Mouse (Mus musculus): ENCODE data around the gene Gpr39. TPM values are rescaled to one million over a fixed set of nuclear protein-coding genes. Genes with fewer than 3 reads are reported as not detected.

Gpr39 gene
- polyA plus RNA-seq, 1 experiment = not detected

DNA sequence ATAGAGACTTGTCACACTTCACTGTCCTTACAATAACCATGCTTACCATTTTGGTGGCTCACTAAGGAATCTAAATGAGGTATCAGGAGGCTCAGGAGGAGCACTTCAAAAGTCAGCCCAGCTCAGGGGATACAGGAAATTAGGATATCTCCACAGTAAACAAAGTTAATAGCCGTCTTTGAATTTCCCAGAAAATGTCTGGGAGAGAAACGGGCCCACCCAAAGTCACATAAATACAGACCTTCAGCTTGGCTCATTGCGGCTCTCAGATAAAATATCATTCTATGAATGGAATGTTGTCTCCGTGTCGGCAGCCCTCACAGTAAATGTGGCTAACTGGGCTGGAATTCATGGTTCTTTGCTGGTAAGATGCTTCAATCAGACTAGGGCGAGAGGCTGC is 42.3 kb downstream of the Gpr39 start:
- Histone ChIP-seq H3K4me3 (ENCODE audit: insufficient read depth, low read length) (no peak overlapping the region), H3K4me1 (ENCODE audit: control insufficient read depth, insufficient read depth, low read length) (no peaks in the 10 kb centered on the region), H3K27ac (ENCODE audit: insufficient read depth, low read depth, low read length) (no peak overlapping the region)
- TF ChIP-seq POLR2A (IDR thresholded peaks at IDR 0.05; ENCODE audit: borderline replicate concordance, low read depth, low read length) = no peak
- no peak for TF ChIP-seq CTCF (IDR thresholded peaks at IDR 0.05; ENCODE audit: low read depth, low read length)

DNA sequence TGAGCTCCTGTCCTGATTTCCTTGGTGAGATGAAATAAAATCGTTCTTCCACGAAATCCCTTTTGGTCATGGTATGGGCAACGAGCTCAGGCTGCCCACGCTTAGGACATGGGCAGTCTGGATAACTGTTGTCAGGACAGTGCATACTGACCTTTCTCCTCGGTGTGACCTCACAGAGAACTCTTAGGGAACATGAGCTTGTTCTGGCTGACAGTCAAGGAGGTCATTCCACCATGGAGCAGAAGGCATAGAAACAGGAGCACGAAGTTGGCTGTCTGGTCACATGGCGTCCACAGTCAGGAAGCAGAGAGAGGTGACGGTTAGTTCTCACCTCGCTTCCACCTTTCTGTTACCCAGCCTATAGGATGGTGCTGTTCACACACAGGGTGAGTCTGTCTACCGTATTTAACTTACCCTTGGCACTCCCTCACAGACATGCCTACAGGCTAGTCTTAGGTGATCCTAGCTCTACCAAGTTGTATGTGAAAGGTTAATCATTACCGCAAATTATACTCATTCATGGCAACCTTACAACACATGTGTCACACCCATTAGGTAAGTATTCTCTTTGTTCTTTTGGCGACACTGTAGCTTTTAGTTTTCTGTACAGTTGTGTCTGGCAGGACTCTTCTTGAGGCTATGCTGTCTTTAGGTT is 44.4 kb downstream of the Gpr39 start:
- H3K4me1 ChIP-seq (ENCODE audit: control insufficient read depth, insufficient read depth, low read length) = no peaks in the 10 kb centered on the region
- TF ChIP-seq POLR2A (IDR thresholded peaks at IDR 0.05; ENCODE audit: borderline replicate concordance, low read depth, low read length) = no peak
- no peak for TF ChIP-seq CTCF (IDR thresholded peaks at IDR 0.05; ENCODE audit: low read depth, low read length)
- no peak overlapping the region for H3K4me3 ChIP-seq (ENCODE audit: insufficient read depth, low read length)
- H3K27ac ChIP-seq (ENCODE audit: insufficient read depth, low read depth, low read length) = no peak overlapping the region

DNA sequence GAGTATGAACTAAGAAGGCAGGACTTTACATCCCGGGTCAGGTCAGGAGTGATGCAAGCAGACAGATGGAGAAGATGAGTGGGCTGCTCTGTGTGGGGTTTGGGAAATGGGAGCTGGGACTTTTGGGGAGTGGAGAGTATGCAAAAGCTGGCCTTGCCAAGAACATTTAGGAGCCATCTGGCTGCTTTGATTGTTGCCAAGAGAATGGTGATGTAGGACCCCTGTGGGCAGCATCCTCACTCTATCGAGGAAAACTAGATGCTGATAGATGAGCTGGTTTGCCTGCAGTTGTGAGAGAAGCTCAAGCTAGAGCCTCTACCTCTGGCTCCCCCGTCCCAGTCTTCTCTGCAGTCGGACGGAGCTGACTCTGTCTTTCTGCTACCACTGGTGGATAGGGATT is 47.5 kb downstream of the Gpr39 start:
- Histone ChIP-seq H3K27ac (ENCODE audit: insufficient read depth, low read depth, low read length) (no peak overlapping the region), H3K4me3 (ENCODE audit: insufficient read depth, low read length) (no peak overlapping the region), H3K4me1 (ENCODE audit: control insufficient read depth, insufficient read depth, low read length) (no peaks in the 10 kb centered on the region)
- TF ChIP-seq POLR2A (IDR thresholded peaks at IDR 0.05; ENCODE audit: borderline replicate concordance, low read depth, low read length) (no peak), CTCF (IDR thresholded peaks at IDR 0.05; ENCODE audit: low read depth, low read length) (no peak)

DNA sequence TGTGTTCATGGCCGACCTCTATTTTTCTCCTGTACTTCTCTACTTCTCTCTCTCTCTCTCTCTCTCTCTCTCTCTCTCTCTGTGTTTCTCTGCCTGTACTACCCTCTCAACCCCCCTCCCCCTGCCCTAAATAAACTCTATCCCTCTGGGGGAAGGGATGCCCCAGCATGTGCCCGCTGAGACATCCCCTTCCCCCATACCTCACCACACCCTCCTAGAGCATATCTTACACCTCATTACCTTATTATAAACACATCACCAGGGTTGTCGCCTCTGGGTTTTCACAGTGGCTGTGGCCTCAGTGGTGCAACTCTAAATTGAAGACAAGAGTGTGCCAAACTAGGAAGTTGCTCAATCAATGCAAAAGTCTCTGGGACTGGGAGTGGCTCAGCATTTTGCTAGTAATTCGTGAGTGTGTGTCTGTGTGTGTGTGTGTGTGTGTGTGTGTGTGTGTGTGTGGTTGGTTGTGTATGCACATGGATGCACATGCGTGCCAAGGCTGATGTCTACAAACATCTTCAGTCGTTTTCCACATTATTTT is 52.3 kb downstream of the Gpr39 start:
- Histone ChIP-seq H3K4me3 (ENCODE audit: insufficient read depth, low read length) (no peak overlapping the region), H3K27ac (ENCODE audit: insufficient read depth, low read depth, low read length) (no peak overlapping the region), H3K4me1 (ENCODE audit: control insufficient read depth, insufficient read depth, low read length) (no peaks in the 10 kb centered on the region)
- TF ChIP-seq POLR2A (IDR thresholded peaks at IDR 0.05; ENCODE audit: borderline replicate concordance, low read depth, low read length) (no peak), CTCF (IDR thresholded peaks at IDR 0.05; ENCODE audit: low read depth, low read length) (no peak)

DNA sequence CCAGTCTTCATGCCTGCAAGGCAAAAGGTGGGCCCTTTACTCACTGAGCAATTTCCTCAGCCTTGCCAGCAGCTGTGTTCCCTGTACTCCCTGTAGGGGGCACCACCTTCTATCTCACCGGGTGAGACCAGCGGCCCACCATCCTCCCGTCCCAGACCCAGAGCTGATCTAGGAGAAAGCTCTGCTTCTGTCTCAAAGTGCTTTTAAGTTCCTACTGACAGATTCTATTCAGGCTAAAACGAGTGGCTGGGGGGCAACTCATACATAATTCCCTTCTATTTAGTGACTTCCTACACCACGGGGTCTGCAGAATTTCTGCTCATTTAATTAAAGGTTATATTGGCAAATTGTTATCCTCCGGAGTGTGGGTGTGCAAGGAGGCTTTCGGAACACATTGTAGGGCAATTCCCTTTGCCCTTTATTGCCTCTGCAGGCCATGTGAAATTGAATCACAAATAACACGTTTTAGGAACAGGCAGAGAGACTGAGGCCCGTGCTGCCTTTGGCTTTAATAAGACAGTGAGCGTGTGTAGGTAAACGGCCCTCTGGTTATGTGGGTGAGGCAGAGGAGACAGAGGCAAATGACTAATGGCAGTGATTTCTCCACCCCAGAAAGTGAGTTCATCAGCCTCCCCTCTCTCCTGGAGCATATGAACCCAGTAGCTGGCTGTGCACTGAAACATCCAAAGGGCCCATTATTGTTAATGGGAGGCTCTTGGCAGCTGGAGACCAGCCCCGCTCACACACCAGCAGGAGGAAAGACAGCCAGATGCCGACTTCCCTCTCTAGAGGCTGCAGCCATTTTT is 53.1 kb downstream of the Gpr39 start:
- no peaks in the 10 kb centered on the region for H3K4me1 ChIP-seq (ENCODE audit: control insufficient read depth, insufficient read depth, low read length)
- no peak overlapping the region for H3K27ac ChIP-seq (ENCODE audit: insufficient read depth, low read depth, low read length)
- H3K4me3 ChIP-seq (ENCODE audit: insufficient read depth, low read length) = no peak overlapping the region
- TF ChIP-seq POLR2A (IDR thresholded peaks at IDR 0.05; ENCODE audit: borderline replicate concordance, low read depth, low read length) = no peak
- TF ChIP-seq CTCF (IDR thresholded peaks at IDR 0.05; ENCODE audit: low read depth, low read length) = no peak

DNA sequence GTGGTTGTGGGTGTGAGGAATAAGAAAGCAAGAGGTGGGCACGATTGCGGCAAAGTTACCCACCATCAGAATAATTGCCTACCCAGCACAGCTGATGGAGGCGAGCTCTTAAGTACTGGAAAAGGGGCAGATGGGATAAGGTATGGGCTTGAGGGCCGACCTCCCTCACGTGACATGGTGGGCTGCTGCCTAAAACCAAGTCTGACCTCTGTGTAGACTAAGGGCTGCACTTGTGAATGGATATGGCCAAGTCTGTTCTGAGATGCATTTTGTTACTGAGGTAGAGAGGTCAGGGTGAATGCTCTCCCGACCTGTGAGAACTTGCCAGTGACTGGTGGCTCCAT is 53.7 kb downstream of the Gpr39 start:
- Histone ChIP-seq H3K27ac (ENCODE audit: insufficient read depth, low read depth, low read length) (no peak overlapping the region), H3K4me3 (ENCODE audit: insufficient read depth, low read length) (no peak overlapping the region), H3K4me1 (ENCODE audit: control insufficient read depth, insufficient read depth, low read length) (no peaks in the 10 kb centered on the region)
- TF ChIP-seq CTCF (IDR thresholded peaks at IDR 0.05; ENCODE audit: low read depth, low read length) (no peak), POLR2A (IDR thresholded peaks at IDR 0.05; ENCODE audit: borderline replicate concordance, low read depth, low read length) (no peak)

DNA sequence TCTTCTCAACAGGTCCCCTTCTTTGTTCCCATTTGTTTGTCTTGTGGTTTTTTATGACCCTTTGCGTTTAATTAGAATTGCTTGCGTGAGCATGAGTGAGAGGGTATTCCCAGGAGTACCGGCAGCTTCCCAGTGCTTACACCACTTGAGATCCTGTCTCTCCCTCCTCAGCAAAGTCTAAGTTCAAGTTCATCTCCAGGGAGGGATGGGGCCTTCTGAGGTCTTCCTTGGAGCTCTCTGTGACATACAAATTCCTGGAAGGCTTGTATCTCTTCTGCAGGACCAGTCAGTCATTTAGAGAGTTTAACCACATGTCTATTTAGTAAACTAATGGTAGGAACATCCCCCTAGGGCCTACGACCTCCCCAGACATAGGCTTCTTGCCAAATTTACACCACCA is 55.1 kb downstream of the Gpr39 start:
- H3K4me3 ChIP-seq (ENCODE audit: insufficient read depth, low read length) = no peak overlapping the region
- no peak overlapping the region for H3K27ac ChIP-seq (ENCODE audit: insufficient read depth, low read depth, low read length)
- no peaks in the 10 kb centered on the region for H3K4me1 ChIP-seq (ENCODE audit: control insufficient read depth, insufficient read depth, low read length)
- no peak for TF ChIP-seq CTCF (IDR thresholded peaks at IDR 0.05; ENCODE audit: low read depth, low read length)

DNA sequence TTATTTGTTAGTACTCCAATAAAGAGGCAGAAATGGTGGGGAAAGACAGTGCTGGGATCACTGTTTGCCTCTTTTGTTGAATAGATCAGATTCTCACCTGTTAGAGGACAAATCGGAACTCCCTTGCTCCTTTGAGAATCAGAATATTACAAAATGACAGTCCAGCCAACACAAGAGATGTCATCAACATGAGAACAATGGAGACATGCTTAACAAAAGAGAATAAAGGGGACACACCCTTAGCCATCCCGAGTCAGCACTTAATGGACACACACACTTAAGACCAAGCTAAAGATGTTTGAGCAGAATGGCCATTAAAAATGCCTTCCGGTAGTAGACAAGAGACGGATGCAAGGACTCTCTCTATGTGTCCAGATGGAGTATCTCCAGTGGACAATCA is 68.0 kb downstream of the Gpr39 start:
- H3K4me1 ChIP-seq (ENCODE audit: control insufficient read depth, insufficient read depth, low read length) = no peaks in the 10 kb centered on the region
- no peak overlapping the region for H3K27ac ChIP-seq (ENCODE audit: insufficient read depth, low read depth, low read length)
- TF ChIP-seq POLR2A (IDR thresholded peaks at IDR 0.05; ENCODE audit: borderline replicate concordance, low read depth, low read length) (no peak), CTCF (IDR thresholded peaks at IDR 0.05; ENCODE audit: low read depth, low read length) (no peak)
- H3K4me3 ChIP-seq (ENCODE audit: insufficient read depth, low read length) = no peak overlapping the region

DNA sequence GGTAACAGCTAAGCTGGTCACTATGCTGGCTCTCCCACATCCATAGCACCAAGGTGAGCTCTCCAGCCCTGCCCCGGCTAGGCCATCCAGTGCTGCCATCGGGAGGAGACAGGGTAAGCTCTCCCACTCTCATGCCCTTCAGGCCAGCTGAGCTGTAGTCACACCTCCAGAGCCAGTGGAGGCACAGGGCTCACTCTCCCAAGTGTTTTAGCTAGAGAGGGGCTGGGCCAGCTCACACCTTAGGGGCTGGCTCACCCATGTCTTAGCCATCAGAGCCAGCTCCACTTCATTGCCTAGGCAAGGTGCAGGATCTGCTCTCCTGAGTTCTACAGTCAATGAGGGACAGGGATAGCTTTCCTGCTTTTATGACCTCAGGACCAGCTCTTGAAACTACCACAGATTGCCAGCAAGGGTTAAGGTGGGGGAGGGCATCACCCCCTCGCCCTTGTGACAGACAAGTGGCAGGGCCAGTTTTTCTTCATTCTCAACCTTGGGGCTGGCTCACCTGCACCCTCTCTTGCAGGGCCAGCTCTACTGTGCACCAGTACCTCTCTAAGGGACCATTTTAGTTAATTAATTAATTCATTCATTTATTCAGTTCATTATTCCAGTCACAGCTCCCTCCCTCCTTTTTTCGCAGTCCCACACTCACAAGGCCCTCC is 78.7 kb downstream of the Gpr39 start:
- no peak for TF ChIP-seq CTCF (IDR thresholded peaks at IDR 0.05; ENCODE audit: low read depth, low read length)
- no peak for TF ChIP-seq POLR2A (IDR thresholded peaks at IDR 0.05; ENCODE audit: borderline replicate concordance, low read depth, low read length)
- H3K27ac ChIP-seq (ENCODE audit: insufficient read depth, low read depth, low read length) = no peak overlapping the region
- H3K4me1 ChIP-seq (ENCODE audit: control insufficient read depth, insufficient read depth, low read length) = no peaks in the 10 kb centered on the region
- no peak overlapping the region for H3K4me3 ChIP-seq (ENCODE audit: insufficient read depth, low read length)

Measured in bone marrow macrophage, adult 2 months (primary cell).